Mouse (Mus musculus) forebrain, embryonic 12.5 days (tissue): Measurements from ENCODE around the gene Cdk17. TPM values are rescaled to one million over a fixed set of nuclear protein-coding genes. Genes with fewer than 3 reads are reported as not detected.

ENCODE experiments used
- ATAC-seq: fragments of 200-750 bp; cut with Nextera tagmentation; 2 replicates; pipeline ENCODE4 v1.8.0; 2017; ENCODE audit warnings: moderate TSS enrichment; ENCODE audit not compliant: low FRiP score
- H3K27ac ChIP-seq: fragments of 300-500 bp; sonication (generic); 2 replicates; pipeline ENCODE4 v1.5.1; 2016; ENCODE audit warnings: mild to moderate bottlenecking
- H3K27me3 ChIP-seq: fragments of 300-500 bp; sonication (generic); 2 replicates; pipeline ENCODE4 v1.6.1; 2016; ENCODE audit warnings: mild to moderate bottlenecking
- H3K36me3 ChIP-seq: fragments of 300-500 bp; sonication (generic); replicated peaks from 2 replicates; pipeline ENCODE4 v1.6.1; 2016; ENCODE audit warnings: mild to moderate bottlenecking
- H3K4me1 ChIP-seq: fragments of 300-500 bp; sonication (generic); 2 replicates; pipeline ENCODE4 v1.6.1; 2016
- H3K4me2 ChIP-seq: fragments of 300-500 bp; sonication (generic); 2 replicates; pipeline ENCODE4 v1.6.1; 2016; ENCODE audit warnings: mild to moderate bottlenecking, moderate library complexity
- H3K4me3 ChIP-seq: fragments of 300-500 bp; sonication (generic); replicated peaks from 2 replicates; pipeline ENCODE4 v1.5.1; 2016; ENCODE audit warnings: mild to moderate bottlenecking
- H3K9ac ChIP-seq: fragments of 300-500 bp; sonication (generic); 2 replicates; pipeline ENCODE4 v1.6.1; 2016; ENCODE audit warnings: mild to moderate bottlenecking
- H3K9me3 ChIP-seq: fragments of 300-500 bp; sonication (generic); 2 replicates; pipeline ENCODE4 v1.6.1; 2016
- WGBS: fragments of 180-500 bp; shearing (Covaris S2); methylation state at CpG from one replicate; pipeline ENCODE4 v1.1.7; 2016; 5-methylcytosine and 5-hydroxymethylcytosine counted together
- polyA plus RNA-seq: library from polyadenylated mRNA; unstranded; fragments of >200 nt; fragmentation: Nextera tagmentation; extraction: Ambion mirVana; gene quantifications from 2 replicates; pipeline ENCODE4 v1.2.1, GENCODE M21; 2016

Gene Cdk17
- polyA plus RNA-seq, 1 experiment from 2014 or later = 44.6 TPM

DNA sequence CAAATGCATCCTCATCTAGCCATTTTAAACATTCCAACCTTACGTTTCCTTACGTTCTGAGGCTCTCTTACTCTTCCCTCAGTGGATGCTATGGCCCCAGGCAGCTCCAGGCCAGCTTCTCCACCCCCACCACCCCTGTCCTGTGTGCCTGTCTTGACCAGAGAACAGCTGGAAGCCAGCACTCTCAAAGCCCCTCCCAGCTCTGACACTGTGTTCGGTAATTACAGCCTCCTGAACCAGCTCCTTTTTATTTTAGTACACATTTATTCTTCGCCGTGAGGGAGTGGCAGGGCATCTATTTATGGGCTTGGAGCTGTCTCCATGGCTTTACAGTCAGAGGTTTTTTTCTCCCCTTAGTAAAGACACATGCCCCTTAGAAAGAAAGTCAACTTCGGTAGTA is 87.2 kb downstream of the Cdk17 start:
- Histone ChIP-seq H3K4me2 (no peak overlapping the region), H3K4me3 (no peak overlapping the region), H3K27ac (0 out of 2 replicates have a peak overlapping the region, but pooled peaks have one; percentile 42), H3K4me1 (peaks cover 25% of the 10 kb centered on the region), H3K9ac (no peak overlapping the region), H3K9me3 (no peaks in the 10 kb centered on the region), H3K27me3 (no peaks in the 10 kb centered on the region), H3K36me3 (0 out of 2 replicates have a peak, but pooled peaks cover 6% of the 10 kb centered on the region)
- WGBS = 51% methylated on average over 6 of the region's 6 CpGs
- 0 out of 2 replicates have a peak, but pooled peaks have one; percentile 45 for ATAC-seq

GRCm38 (mm10) chr10:93248416-93248815 is 87.7 kb downstream of the Cdk17 start:
- 82% methylated on average over 8 of the region's 8 CpGs for WGBS
- 0 out of 2 replicates have a peak, but pooled peaks cover 6% of the 10 kb centered on the region for H3K36me3 ChIP-seq
- no peak overlapping the region for H3K4me3 ChIP-seq

DNA sequence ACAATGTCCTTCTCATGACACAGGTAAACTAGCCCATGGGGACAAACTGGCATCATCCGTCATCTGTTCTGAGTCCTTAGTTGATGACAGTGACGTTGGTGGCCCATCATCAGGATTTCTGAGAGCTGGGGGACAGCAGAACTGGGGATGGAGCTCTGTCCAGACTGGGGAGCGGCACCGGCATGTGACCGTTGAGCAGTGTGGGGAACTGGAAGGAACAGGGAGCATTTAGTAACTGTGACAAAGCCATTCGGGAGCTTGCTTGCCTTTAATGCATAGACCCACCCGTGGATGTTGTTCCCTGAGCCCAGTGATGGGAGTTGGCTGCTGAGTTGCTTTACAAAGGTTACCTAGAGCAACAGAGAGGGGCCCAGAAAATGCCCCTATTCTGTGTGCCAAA is 89.2 kb downstream of the Cdk17 start:
- Histone ChIP-seq H3K9ac (no peak overlapping the region), H3K4me2 (no peak overlapping the region), H3K27me3 (no peaks in the 10 kb centered on the region), H3K36me3 (0 out of 2 replicates have a peak, but pooled peaks cover 6% of the 10 kb centered on the region), H3K9me3 (no peaks in the 10 kb centered on the region), H3K27ac (no peak overlapping the region), H3K4me3 (no peak overlapping the region), H3K4me1 (peaks cover 29% of the 10 kb centered on the region)
- ATAC-seq = no peak
- 63% methylated on average over 7 of the region's 7 CpGs for WGBS

More at GRCm38 (mm10) chr10:93248416-93248815, 87.7 kb downstream of the Cdk17 start:
- Histone ChIP-seq H3K4me1 (peaks cover 25% of the 10 kb centered on the region), H3K9ac (no peak overlapping the region), H3K27me3 (no peaks in the 10 kb centered on the region), H3K4me2 (no peak overlapping the region), H3K9me3 (no peaks in the 10 kb centered on the region), H3K27ac (no peak overlapping the region)
- ATAC-seq = no peak

DNA sequence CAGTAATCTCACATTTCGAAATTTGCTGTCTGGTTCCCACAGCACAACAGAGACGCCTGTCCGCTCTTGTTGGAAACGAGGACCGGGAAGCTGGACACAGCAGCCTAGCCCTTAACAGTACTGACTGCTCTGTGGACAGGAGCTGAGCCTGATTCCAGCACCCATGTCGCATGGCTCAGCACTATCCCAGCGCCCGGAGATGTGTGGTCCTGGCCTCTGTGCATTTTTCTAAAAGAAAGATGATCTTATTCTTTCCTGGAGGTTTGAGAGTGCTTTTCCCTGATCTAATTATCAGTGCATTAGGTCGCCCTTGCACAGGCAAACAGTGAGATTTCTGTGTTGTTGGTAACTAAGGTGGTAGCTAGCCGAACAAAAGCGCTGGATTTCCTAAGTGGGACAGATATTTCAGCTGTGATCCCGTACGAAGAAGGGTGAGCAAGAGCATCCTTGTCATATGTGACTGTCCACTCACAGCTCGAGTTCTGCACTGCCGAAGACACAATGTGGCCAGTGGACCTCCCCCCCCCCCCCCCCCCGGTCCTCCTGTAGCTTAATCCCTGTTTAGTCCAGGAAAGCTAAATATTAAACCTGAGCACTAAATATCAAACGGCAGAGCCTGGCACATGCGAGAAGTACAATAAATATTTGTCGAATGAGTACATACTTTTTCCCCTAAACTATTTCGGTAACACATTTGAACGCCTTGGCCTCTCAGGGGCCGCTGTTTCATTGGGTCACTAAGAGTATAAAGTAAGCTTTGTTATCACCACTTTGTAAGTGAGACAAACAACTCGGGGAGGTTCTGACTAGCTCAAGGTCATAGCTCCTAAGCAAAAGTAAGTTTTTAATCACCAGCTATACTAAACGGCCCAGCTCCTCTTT is 90.0 kb downstream of the Cdk17 start:
- Histone ChIP-seq H3K36me3 (0 out of 2 replicates have a peak, but pooled peaks cover 6% of the 10 kb centered on the region), H3K4me2 (no peak overlapping the region), H3K9ac (no peak overlapping the region), H3K9me3 (no peaks in the 10 kb centered on the region), H3K4me1 (peaks cover 37% of the 10 kb centered on the region), H3K27ac (0 out of 2 replicates have a peak overlapping the region, but pooled peaks have one; percentile 20), H3K4me3 (no peak overlapping the region), H3K27me3 (no peaks in the 10 kb centered on the region)
- ATAC-seq = no peak
- WGBS = 70% methylated on average over 24 of the region's 24 CpGs

DNA sequence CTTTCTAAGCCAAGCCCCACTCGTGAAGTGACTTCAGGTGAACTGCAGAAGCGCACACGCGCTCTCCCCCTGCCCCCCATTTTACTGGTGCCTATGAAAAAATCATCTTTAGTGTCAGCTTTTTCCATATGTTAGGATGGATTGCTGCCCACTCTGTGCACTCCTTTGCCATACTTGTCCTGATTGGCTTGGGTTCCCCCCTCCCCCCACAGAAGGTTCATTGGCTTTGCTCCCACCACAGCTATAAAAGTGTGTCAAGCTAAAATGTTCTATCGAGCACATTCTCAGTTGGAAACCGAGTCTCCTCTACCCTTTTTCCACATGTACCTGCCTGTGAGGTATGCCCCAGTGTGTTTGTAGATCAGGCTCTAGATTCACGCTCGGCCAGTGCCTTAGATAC is 90.8 kb downstream of the Cdk17 start:
- Histone ChIP-seq H3K9me3 (no peaks in the 10 kb centered on the region), H3K27me3 (no peaks in the 10 kb centered on the region), H3K4me2 (no peak overlapping the region), H3K36me3 (0 out of 2 replicates have a peak, but pooled peaks cover 6% of the 10 kb centered on the region), H3K4me3 (no peak overlapping the region), H3K27ac (no peak overlapping the region), H3K4me1 (peaks cover 41% of the 10 kb centered on the region), H3K9ac (no peak overlapping the region)
- 91% methylated on average over 8 of the region's 8 CpGs for WGBS
- ATAC-seq = no peak

- Histone ChIP-seq H3K9me3 (no peaks in the 10 kb centered on the region), H3K4me1 (peaks cover 48% of the 10 kb centered on the region), H3K4me2 (no peak overlapping the region), H3K4me3 (no peak overlapping the region), H3K27ac (no peak overlapping the region), H3K9ac (no peak overlapping the region), H3K36me3 (0 out of 2 replicates have a peak, but pooled peaks cover 3% of the 10 kb centered on the region), H3K27me3 (no peaks in the 10 kb centered on the region)
- WGBS = 91% methylated on average over 2 of the region's 2 CpGs
- no peak for ATAC-seq
Measured at GRCm38 (mm10) chr10:93252661-93253060, 92.0 kb downstream of the Cdk17 start.

- 95% methylated on average over 6 of the region's 6 CpGs for WGBS
- no peak overlapping the region for H3K4me3 ChIP-seq
Measured at GRCm38 (mm10) chr10:93253156-93253555, 92.5 kb downstream of the Cdk17 start.

DNA sequence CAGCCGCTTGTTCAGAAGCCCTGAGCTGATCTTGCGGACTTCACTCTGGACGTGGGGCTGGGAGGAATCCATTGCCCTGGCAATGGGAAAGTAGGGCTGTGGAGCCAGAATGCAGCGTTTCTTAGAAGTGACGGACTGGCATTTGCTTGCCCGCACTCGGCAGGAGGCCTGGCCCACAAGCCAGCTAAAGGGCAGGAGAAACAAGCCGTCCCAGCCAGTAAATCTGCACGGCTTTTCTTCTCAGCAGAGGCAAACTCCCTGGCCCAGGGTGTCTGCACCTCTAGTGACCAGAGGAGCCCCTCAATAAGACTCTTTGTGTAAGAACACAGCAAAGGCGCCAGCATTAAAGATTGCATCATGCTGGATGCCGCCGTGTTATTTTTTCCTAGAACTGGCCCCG is 94.6 kb downstream of the Cdk17 start:
- H3K9ac ChIP-seq = peak overlapping the region; percentile 30; the same call in 1 of the 2 replicates
- H3K4me3 ChIP-seq = 0 out of 2 replicates have a peak overlapping the region, but pooled peaks have one; percentile 10
- 8% methylated on average over 13 of the region's 13 CpGs for WGBS
- H3K36me3 ChIP-seq = no peaks in the 10 kb centered on the region
- peaks cover 40% of the 10 kb centered on the region for H3K4me1 ChIP-seq
- peak overlapping the region; percentile 83 for H3K27ac ChIP-seq
- H3K4me2 ChIP-seq = peak overlapping the region; percentile 28
- no peaks in the 10 kb centered on the region for H3K9me3 ChIP-seq
- ATAC-seq = peak; percentile 69
- no peaks in the 10 kb centered on the region for H3K27me3 ChIP-seq

More at GRCm38 (mm10) chr10:93253156-93253555, 92.5 kb downstream of the Cdk17 start:
- H3K9ac ChIP-seq = no peak overlapping the region
- no peaks in the 10 kb centered on the region for H3K9me3 ChIP-seq
- no peak for ATAC-seq
- peaks cover 45% of the 10 kb centered on the region for H3K4me1 ChIP-seq
- H3K27me3 ChIP-seq = no peaks in the 10 kb centered on the region
- H3K27ac ChIP-seq = no peak overlapping the region
- 0 out of 2 replicates have a peak, but pooled peaks cover 3% of the 10 kb centered on the region for H3K36me3 ChIP-seq
- no peak overlapping the region for H3K4me2 ChIP-seq

GRCm38 (mm10) chr10:93259826-93260225 is 99.2 kb downstream of the Cdk17 start:
- H3K4me3 ChIP-seq = no peak overlapping the region
- 77% methylated on average over 5 of the region's 5 CpGs for WGBS
- no peaks in the 10 kb centered on the region for H3K9me3 ChIP-seq
- no peak overlapping the region for H3K27ac ChIP-seq
- ATAC-seq = no peak
- peaks cover 60% of the 10 kb centered on the region for H3K4me1 ChIP-seq
- no peaks in the 10 kb centered on the region for H3K36me3 ChIP-seq
- H3K4me2 ChIP-seq = no peak overlapping the region
- H3K9ac ChIP-seq = no peak overlapping the region
- no peaks in the 10 kb centered on the region for H3K27me3 ChIP-seq

DNA sequence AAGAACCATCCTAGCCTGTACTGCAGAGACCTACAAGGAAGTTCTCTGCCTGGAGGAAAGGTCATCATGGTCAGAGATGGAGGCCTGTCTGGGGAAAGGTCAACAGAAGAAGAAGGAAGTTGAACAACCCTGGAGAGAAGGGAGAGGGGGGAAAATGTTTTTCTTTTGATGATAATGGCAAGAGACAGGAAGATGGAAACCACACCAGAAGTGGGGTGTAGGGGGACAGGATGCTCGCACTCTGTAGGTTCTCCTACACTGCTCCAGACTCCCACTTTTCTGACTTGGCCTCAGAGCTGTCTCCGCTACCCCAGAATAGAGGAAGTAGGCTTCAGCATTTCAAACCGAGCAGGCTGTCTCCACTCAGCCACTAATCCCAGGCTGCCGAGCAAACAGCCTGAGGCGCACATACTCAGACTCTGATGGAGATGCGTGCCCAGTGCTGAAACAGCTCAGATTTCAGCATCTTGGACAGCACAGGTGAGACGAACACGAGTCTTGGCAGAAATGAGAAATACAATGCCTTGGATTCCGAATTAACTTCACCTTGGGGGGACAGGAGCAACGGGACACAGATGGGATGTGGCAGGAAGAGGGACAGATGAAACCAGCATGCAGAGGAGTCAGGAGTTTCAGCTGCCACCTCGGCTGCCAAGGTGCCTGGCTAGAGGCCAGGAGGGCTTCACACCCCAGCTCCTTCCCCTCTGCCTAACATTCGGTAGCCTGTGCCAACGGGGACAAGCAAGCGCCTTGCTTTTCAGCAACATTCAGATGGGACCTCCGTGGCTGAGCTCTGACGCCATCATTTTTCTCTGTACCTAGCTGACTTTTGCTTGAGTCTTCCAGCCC is 100.7 kb downstream of the Cdk17 start:
- Histone ChIP-seq H3K27me3 (no peaks in the 10 kb centered on the region), H3K4me2 (peak overlapping the region; percentile 38), H3K27ac (peak overlapping the region; percentile 48), H3K36me3 (no peaks in the 10 kb centered on the region), H3K4me3 (peak overlapping the region; percentile 7; the same call in 1 of the 2 replicates), H3K9ac (peak overlapping the region; percentile 29; the same call in 1 of the 2 replicates), H3K9me3 (no peaks in the 10 kb centered on the region), H3K4me1 (peaks cover 52% of the 10 kb centered on the region)
- 24% methylated on average over 16 of the region's 16 CpGs for WGBS
- peak; percentile 44; the same call in 1 of the 2 replicates for ATAC-seq

DNA sequence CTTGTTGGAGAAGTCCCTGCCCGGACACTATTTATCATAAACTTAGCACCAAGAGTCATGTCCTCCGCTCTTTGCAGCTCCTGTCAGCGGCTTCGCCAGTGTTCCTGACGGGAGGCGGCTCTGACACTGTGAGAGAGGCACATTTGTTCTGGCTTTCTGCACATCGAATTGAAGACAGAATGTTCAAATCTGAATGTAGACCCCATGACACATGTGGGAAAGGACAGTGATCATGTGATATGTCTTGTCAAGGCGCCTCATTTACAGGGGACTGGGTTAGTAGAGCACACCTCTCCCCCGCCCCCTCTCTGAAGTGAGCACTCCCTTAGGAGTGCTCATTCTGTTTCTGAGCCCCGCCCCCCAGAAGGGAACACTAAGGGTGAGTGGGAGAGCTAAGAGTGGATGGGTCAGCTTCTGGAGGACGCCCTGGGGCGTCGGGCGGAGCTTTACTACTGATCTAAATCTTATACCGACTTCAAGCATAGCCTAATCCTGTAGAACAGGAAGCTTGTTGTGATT is 101.4 kb downstream of the Cdk17 start:
- peak overlapping the region; percentile 29; the same call in 1 of the 2 replicates for H3K9ac ChIP-seq
- 12% methylated on average over 15 of the region's 15 CpGs for WGBS

More for the DNA sequence above, 101.4 kb downstream of the Cdk17 start:
- Histone ChIP-seq H3K4me1 (peaks cover 45% of the 10 kb centered on the region), H3K27ac (peak overlapping the region; percentile 48), H3K9me3 (no peaks in the 10 kb centered on the region), H3K36me3 (no peaks in the 10 kb centered on the region), H3K4me2 (peak overlapping the region; percentile 38), H3K27me3 (no peaks in the 10 kb centered on the region), H3K4me3 (peak overlapping the region; percentile 7; the same call in 1 of the 2 replicates)
- peak; percentile 62; the same call in 1 of the 2 replicates for ATAC-seq
